Mouse (Mus musculus) liver, embryonic 11.5 days (tissue): ENCODE results near the gene Capn5. TPM values are rescaled to one million over a fixed set of nuclear protein-coding genes. Genes with fewer than 3 reads are reported as not detected.

Experiments
- ATAC-seq: fragments of 200-750 bp; cut with Nextera tagmentation; replicated peaks from 2 replicates; pipeline ENCODE4 v1.8.0; 2017; ENCODE audit warnings: moderate number of reproducible peaks, mild to moderate bottlenecking, moderate TSS enrichment, moderate library complexity; ENCODE audit not compliant: low FRiP score
- DNase-seq: peaks from one replicate; pipeline ENCODE4 v3.0.0-alpha.2; 2017; ENCODE audit warnings: low spot score
- H3K27ac ChIP-seq: fragments of 300-500 bp; sonication (generic); 2 replicates; pipeline ENCODE4 v1.5.1; 2014; ENCODE audit warnings: mild to moderate bottlenecking, low read depth, low read length, control low read depth
- H3K27me3 ChIP-seq: fragments of 300-500 bp; sonication (generic); replicated peaks from 2 replicates; pipeline ENCODE4 v1.6.1; 2014; ENCODE audit warnings: low read length, mixed read lengths; ENCODE audit not compliant: control insufficient read depth, insufficient read depth
- H3K36me3 ChIP-seq: fragments of 300-500 bp; sonication (generic); 2 replicates; pipeline ENCODE4 v1.6.1; 2014; ENCODE audit warnings: mild to moderate bottlenecking, low read length, moderate library complexity, mixed read lengths; ENCODE audit not compliant: control insufficient read depth, insufficient read depth
- H3K4me1 ChIP-seq: fragments of 300-500 bp; sonication (generic); replicated peaks from 2 replicates; pipeline ENCODE4 v1.6.1; 2014; ENCODE audit warnings: low read length, mixed read lengths; ENCODE audit not compliant: control insufficient read depth, insufficient read depth
- H3K4me2 ChIP-seq: fragments of 300-500 bp; sonication (generic); 2 replicates; pipeline ENCODE4 v1.6.1; 2014; ENCODE audit warnings: mild to moderate bottlenecking, control low read depth, moderate library complexity
- H3K4me3 ChIP-seq: fragments of 300-500 bp; sonication (generic); 2 replicates; pipeline ENCODE4 v1.5.1; 2014; ENCODE audit warnings: low read depth, low read length, control low read depth
- H3K9ac ChIP-seq: fragments of 300-500 bp; sonication (generic); 2 replicates; pipeline ENCODE4 v1.6.1; 2014; ENCODE audit warnings: low read depth, low read length, control low read depth
- H3K9me3 ChIP-seq: fragments of 300-500 bp; sonication (generic); 2 replicates; pipeline ENCODE4 v1.6.1; 2016; ENCODE audit warnings: low read length, inconsistent platforms, mixed read lengths; ENCODE audit not compliant: control insufficient read depth
- WGBS: fragments of 180-500 bp; shearing (Covaris S2); extraction: QIAGEN DNeasy Blood & Tissue Kit; methylation state at CpG from one replicate; pipeline ENCODE4 v1.1.7; 2014; 5-methylcytosine and 5-hydroxymethylcytosine counted together
- polyA plus RNA-seq: library from polyadenylated mRNA; unstranded; fragments of >200 nt; fragmentation: Nextera tagmentation; extraction: Ambion mirVana; gene quantifications from 2 replicates; pipeline ENCODE4 v1.2.1, GENCODE M21; 2014

The Capn5 gene
- polyA plus RNA-seq, 1 experiment from 2014 or later = 20.0 TPM

DNA sequence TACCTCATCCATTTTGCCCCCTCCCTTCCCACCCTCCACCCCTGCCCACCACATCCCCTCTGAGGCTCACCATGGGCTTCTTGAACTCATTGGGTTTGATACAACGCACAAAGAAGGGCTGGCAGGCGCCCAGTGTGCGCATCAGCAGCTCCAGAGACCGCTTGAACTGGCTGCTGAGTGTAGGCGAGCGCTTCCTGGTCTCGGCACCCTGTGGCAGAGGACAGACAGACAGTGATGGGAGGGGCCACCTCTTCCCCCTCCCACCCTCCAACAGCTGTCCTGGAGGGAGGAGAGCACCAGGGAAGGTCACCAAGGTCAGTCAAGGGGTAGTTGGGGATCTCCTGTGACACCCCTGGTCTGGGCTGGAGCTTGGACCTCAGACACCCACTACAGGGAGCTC lies 92.8 kb downstream of the Capn5 start:
- H3K4me3 ChIP-seq = peak overlapping the region; percentile 30
- peaks cover 6% of the 10 kb centered on the region for H3K4me1 ChIP-seq
- no peak for DNase-seq
- no peaks in the 10 kb centered on the region for H3K9me3 ChIP-seq
- H3K27ac ChIP-seq = no peak overlapping the region
- peaks cover 2% of the 10 kb centered on the region; the same call in 1 of the 2 replicates for H3K36me3 ChIP-seq
- H3K9ac ChIP-seq = peak overlapping the region; percentile 15; the same call in 1 of the 2 replicates
- ATAC-seq = no peak; the same call in 1 of the 2 replicates
- no peaks in the 10 kb centered on the region for H3K27me3 ChIP-seq
- peak overlapping the region; percentile 38 for H3K4me2 ChIP-seq
- 39% methylated on average over 7 of the region's 7 CpGs for WGBS

DNA sequence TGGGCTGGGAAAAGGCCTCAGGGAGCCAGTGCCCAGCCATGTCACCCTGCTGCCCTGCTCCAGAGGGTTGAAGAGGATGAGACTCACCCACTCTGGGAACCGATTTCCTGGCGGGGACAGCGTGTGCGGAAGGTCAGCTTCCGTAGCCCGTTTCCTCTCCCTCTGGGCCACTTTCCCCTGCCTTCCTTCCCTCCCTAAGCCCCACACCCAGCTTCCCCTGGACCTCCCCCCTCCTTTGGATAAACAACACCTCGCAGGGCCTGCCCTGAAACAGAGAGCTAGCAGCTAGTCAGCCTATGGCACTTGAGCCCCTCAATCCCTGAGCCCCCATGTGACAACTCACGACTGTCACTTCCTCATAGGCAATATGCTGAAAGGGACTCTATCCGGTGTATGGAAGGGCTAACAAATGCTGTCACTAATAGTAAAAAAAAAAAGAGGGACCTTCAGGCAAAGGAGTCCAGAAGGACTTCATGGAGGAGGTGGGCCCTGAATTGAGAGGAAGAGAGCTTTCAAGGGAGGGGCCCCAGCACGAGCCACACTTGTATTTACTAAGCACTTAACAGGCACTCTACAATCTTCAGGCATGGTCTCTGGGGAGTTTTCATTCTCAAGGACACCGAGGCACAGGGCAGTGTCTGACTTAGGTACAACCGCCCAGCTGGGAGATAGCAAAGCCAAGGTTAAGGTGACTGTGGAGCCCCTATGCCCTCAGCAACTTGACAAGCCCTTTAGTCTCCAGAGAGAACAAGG lies 93.4 kb downstream of the Capn5 start:
- Histone ChIP-seq H3K9me3 (no peaks in the 10 kb centered on the region), H3K4me2 (peak overlapping the region; percentile 38), H3K27ac (no peak overlapping the region), H3K36me3 (peaks cover 2% of the 10 kb centered on the region; the same call in 1 of the 2 replicates), H3K4me1 (peaks cover 6% of the 10 kb centered on the region), H3K4me3 (peak overlapping the region; percentile 30), H3K9ac (peak overlapping the region; percentile 15; the same call in 1 of the 2 replicates), H3K27me3 (no peaks in the 10 kb centered on the region)
- DNase-seq (no peak), ATAC-seq (no peak; the same call in 1 of the 2 replicates)
- 32% methylated on average over 12 of the region's 12 CpGs for WGBS

DNA sequence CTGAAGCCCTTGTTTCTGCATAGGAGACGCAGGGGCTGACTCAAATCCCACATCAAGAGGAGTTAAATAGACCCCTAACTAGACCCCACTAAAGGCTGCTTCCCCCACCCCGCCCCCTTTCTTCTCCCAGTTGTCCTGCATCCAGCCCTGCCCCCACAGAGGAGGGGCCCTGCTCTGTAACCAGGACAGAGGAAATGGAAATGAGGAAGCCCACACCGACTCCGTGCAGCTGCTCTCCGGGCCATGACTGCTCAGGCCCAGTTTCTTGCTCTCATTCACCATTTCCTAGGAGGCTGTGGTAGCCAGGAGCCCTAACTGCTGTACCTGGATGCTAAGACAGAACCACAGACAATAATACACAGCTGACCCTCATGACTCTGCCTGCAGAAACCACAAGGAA lies 95.7 kb downstream of the Capn5 start:
- no peak overlapping the region for H3K4me2 ChIP-seq
- H3K36me3 ChIP-seq = peaks cover 2% of the 10 kb centered on the region; the same call in 1 of the 2 replicates
- H3K27me3 ChIP-seq = no peaks in the 10 kb centered on the region
- no peak overlapping the region for H3K9ac ChIP-seq
- DNase-seq (no peak), ATAC-seq (no peak)
- H3K9me3 ChIP-seq = no peaks in the 10 kb centered on the region
- H3K4me3 ChIP-seq = no peak overlapping the region
- WGBS = 27% methylated on average over 5 of the region's 5 CpGs
- peaks cover 6% of the 10 kb centered on the region for H3K4me1 ChIP-seq
- no peak overlapping the region for H3K27ac ChIP-seq

DNA sequence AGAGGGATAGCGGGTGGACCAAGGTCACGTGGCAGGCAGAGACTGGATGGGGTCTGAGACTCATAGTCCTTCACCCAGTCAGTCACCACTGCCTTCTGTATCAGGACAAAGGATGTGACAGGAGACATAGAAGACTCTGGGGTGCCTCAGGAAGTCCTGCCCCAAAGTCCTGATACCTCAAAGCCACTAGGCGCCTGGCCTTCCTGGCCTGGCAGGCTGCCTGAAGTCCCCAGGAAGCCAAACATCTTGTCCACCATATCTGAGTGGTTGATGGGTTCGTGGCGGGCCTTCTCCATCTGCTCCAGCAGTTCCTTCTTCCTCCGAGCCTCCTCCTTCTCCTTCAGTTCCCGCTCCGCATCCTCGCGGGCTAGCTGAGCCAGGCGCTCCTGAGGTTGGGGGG lies 100.6 kb downstream of the Capn5 start:
- 86% methylated on average over 11 of the region's 11 CpGs for WGBS
- Histone ChIP-seq H3K4me1 (peaks cover 1% of the 10 kb centered on the region; the same call in 1 of the 2 replicates), H3K27me3 (no peaks in the 10 kb centered on the region), H3K9me3 (no peaks in the 10 kb centered on the region), H3K9ac (no peak overlapping the region), H3K27ac (no peak overlapping the region), H3K4me3 (no peak overlapping the region), H3K36me3 (peaks cover 2% of the 10 kb centered on the region; the same call in 1 of the 2 replicates), H3K4me2 (no peak overlapping the region)
- ATAC-seq = no peak
- no peak for DNase-seq

DNA sequence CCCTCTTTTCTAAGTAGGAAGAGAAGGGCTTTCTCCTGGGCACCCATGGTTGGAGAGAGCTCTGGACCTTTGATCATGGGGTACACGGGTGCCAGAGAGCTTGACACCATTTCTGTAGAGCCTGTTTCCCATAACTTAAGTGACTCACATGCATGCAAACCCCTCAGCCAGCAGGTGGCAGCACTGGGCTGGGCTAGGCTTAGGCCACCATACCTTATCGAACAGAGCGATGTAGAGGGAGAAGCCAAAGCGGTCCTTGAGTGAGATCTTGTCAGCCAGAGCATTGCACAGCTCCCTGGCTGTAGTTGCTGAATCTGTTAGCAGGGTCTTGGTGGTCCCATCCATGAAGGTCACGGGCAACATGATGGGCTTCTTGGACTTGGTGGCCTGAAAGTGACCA lies 106.5 kb downstream of the Capn5 start:
- peaks cover 2% of the 10 kb centered on the region; the same call in 1 of the 2 replicates for H3K36me3 ChIP-seq
- DNase-seq (peak; percentile 77), ATAC-seq (peak; percentile 41; the same call in 1 of the 2 replicates)
- no peaks in the 10 kb centered on the region for H3K9me3 ChIP-seq
- H3K27me3 ChIP-seq = no peaks in the 10 kb centered on the region
- no peak overlapping the region for H3K4me3 ChIP-seq
- 0 out of 2 replicates have a peak, but pooled peaks cover 3% of the 10 kb centered on the region for H3K4me1 ChIP-seq
- H3K9ac ChIP-seq = no peak overlapping the region
- H3K4me2 ChIP-seq = no peak overlapping the region
- H3K27ac ChIP-seq = no peak overlapping the region
- 24% methylated on average over 5 of the region's 5 CpGs for WGBS

Other genes with a start within 250 kb of the Capn5 start
- gene Myo7a, start 58.8 kb downstream of the Capn5 start, polyA plus RNA-seq = 20.1 and 20.7 TPM in 2 replicates
- gene Omp, start 32.8 kb downstream of the Capn5 start, polyA plus RNA-seq = 0.62 and 0.70 TPM in 2 replicates
- 0.09 TPM in 1 of 2 replicates, not detected in the other for gene B3gnt6, start 21.2 kb upstream of the Capn5 start, polyA plus RNA-seq
- 35.2 and 35.8 TPM in 2 replicates for gene Acer3, start 142.9 kb upstream of the Capn5 start, polyA plus RNA-seq
- 4.3 and 4.8 TPM in 2 replicates for gene Tsku, start 183.1 kb upstream of the Capn5 start, polyA plus RNA-seq